Mouse (Mus musculus) erythroblast, embryonic 14.5 days (primary cell): ENCODE measurements around the gene Pycard. TPM values are rescaled to one million over a fixed set of nuclear protein-coding genes. Genes with fewer than 3 reads are reported as not detected.

Experiments
- H3K27me3 ChIP-seq: 2 replicates; pipeline ENCODE4 v1.6.1; 2012; ENCODE audit warnings: inconsistent platforms; ENCODE audit not compliant: control insufficient read depth
- H3K36me3 ChIP-seq: 2 replicates; pipeline ENCODE4 v1.6.1; 2012; ENCODE audit warnings: mild to moderate bottlenecking, inconsistent platforms; ENCODE audit not compliant: control insufficient read depth
- H3K4me1 ChIP-seq: 2 replicates; pipeline ENCODE4 v1.6.1; 2012; ENCODE audit warnings: inconsistent platforms; ENCODE audit not compliant: control insufficient read depth
- H3K4me3 ChIP-seq: replicated peaks from 2 replicates; pipeline ENCODE3; 2012; ENCODE audit warnings: moderate library complexity, mild to moderate bottlenecking, inconsistent platforms
- H3K9me3 ChIP-seq: 2 replicates; pipeline ENCODE4 v1.6.1; 2012; ENCODE audit warnings: low read length, inconsistent platforms, mixed read lengths; ENCODE audit not compliant: control insufficient read depth
- GATA1 ChIP-seq: IDR thresholded peaks from 2 replicates; pipeline ENCODE4 v1.6.1; 2012; ENCODE audit warnings: low read length, inconsistent platforms, mixed read lengths
- TAL1 ChIP-seq: IDR thresholded peaks from 3 replicates; pipeline ENCODE4 v1.6.1; 2012; ENCODE audit warnings: low read length, inconsistent platforms, mixed read lengths
- polyA plus RNA-seq: library from polyadenylated mRNA; stranded (reverse); fragments of >175 nt; gene quantifications from 2 replicates; pipeline ENCODE4 v1.2.3, GENCODE M21; 2012

The Pycard gene
- polyA plus RNA-seq, 1 experiment, result 0.19 TPM

GRCm38 (mm10) chr7:128006193-128006592, 12.5 kb upstream of the Pycard start:
- TF ChIP-seq TAL1 (no peak), GATA1 (no peak)
- Histone ChIP-seq H3K4me3 (no peak overlapping the region), H3K9me3 (peaks cover 3% of the 10 kb centered on the region; the same call in 1 of the 2 replicates), H3K4me1 (peaks cover 2% of the 10 kb centered on the region; the same call in 1 of the 2 replicates), H3K27me3 (peaks cover 13% of the 10 kb centered on the region), H3K36me3 (no peaks in the 10 kb centered on the region)

GRCm38 (mm10) chr7:128004487-128005362, 11.1 kb upstream of the Pycard start:
- TF ChIP-seq TAL1 (no peak), GATA1 (no peak)
- no peak overlapping the region for H3K4me3 ChIP-seq
- H3K4me1 ChIP-seq, result peaks cover 2% of the 10 kb centered on the region; the same call in 1 of the 2 replicates
- H3K36me3 ChIP-seq, result no peaks in the 10 kb centered on the region
- H3K9me3 ChIP-seq, result peaks cover 3% of the 10 kb centered on the region; the same call in 1 of the 2 replicates
- H3K27me3 ChIP-seq, result peaks cover 13% of the 10 kb centered on the region

- TF ChIP-seq TAL1 (no peak), GATA1 (no peak)
- Histone ChIP-seq H3K9me3 (peaks cover 3% of the 10 kb centered on the region; the same call in 1 of the 2 replicates), H3K4me1 (peaks cover 2% of the 10 kb centered on the region; the same call in 1 of the 2 replicates), H3K27me3 (peaks cover 13% of the 10 kb centered on the region), H3K4me3 (no peak overlapping the region), H3K36me3 (no peaks in the 10 kb centered on the region)
Measured at GRCm38 (mm10) chr7:128004150-128004486, 10.5 kb upstream of the Pycard start.

GRCm38 (mm10) chr7:128003688-128004087, 10.0 kb upstream of the Pycard start, which contains the start of gene Trim72:
TSS of gene Trim72 (plus strand) at chr7:128003949.
- no peak within 1 kb of the TSS for H3K4me3 ChIP-seq
- H3K4me1 ChIP-seq, result peaks cover 2% of the 10 kb centered on the region; the same call in 1 of the 2 replicates
- TF ChIP-seq GATA1 (no peak), TAL1 (no peak)
- H3K9me3 ChIP-seq, result peaks cover 3% of the 10 kb centered on the region; the same call in 1 of the 2 replicates
- peaks cover 13% of the 10 kb centered on the region for H3K27me3 ChIP-seq
- H3K36me3 ChIP-seq, result no peaks in the 10 kb centered on the region

- Histone ChIP-seq H3K9me3 (peaks cover 3% of the 10 kb centered on the region; the same call in 1 of the 2 replicates), H3K4me1 (peaks cover 2% of the 10 kb centered on the region; the same call in 1 of the 2 replicates), H3K36me3 (no peaks in the 10 kb centered on the region), H3K27me3 (peaks cover 13% of the 10 kb centered on the region), H3K4me3 (no peak overlapping the region)
- TF ChIP-seq GATA1 (no peak), TAL1 (no peak)
Measured at GRCm38 (mm10) chr7:128003098-128003497, 9.4 kb upstream of the Pycard start.

GRCm38 (mm10) chr7:128000068-128000950, 6.6 kb upstream of the Pycard start:
- H3K9me3 ChIP-seq, result peaks cover 3% of the 10 kb centered on the region; the same call in 1 of the 2 replicates
- TF ChIP-seq TAL1, result no peak
- TF ChIP-seq GATA1, result no peak

GRCm38 (mm10) chr7:127999436-127999835, 5.8 kb upstream of the Pycard start:
- H3K4me1 ChIP-seq, result no peaks in the 10 kb centered on the region; the same call in 1 of the 2 replicates
- H3K36me3 ChIP-seq, result no peaks in the 10 kb centered on the region
- H3K27me3 ChIP-seq, result peaks cover 7% of the 10 kb centered on the region
- H3K9me3 ChIP-seq, result peaks cover 3% of the 10 kb centered on the region; the same call in 1 of the 2 replicates
- TF ChIP-seq GATA1, result no peak
- no peak for TF ChIP-seq TAL1
- no peak overlapping the region for H3K4me3 ChIP-seq

More at GRCm38 (mm10) chr7:128000068-128000950, 6.6 kb upstream of the Pycard start:
- Histone ChIP-seq H3K4me3 (no peak overlapping the region), H3K36me3 (no peaks in the 10 kb centered on the region), H3K27me3 (peaks cover 13% of the 10 kb centered on the region), H3K4me1 (peaks cover 2% of the 10 kb centered on the region; the same call in 1 of the 2 replicates)

GRCm38 (mm10) chr7:127992488-127993340, 953 bp downstream of the Pycard start:
- Histone ChIP-seq H3K9me3 (no peaks in the 10 kb centered on the region), H3K27me3 (no peaks in the 10 kb centered on the region), H3K4me3 (peak overlapping the region; percentile 54), H3K36me3 (peaks cover 46% of the 10 kb centered on the region), H3K4me1 (peaks cover 28% of the 10 kb centered on the region)
- TF ChIP-seq TAL1 (no peak), GATA1 (no peak)
